Mouse (Mus musculus) stomach, postnatal 0 days (tissue): ENCODE data around the gene Gfpt2.

ENCODE experiments used
- CTCF ChIP-seq: IDR thresholded peaks from 2 replicates; pipeline ENCODE4 v1.5.1; 2016; ENCODE audit warnings: antibody characterized with exemption, low read depth, mild to moderate bottlenecking, moderate library complexity
- EP300 ChIP-seq: optimal IDR thresholded peaks from 2 replicates; pipeline ENCODE3; 2016; ENCODE audit warnings: antibody characterized with exemption

DNA sequence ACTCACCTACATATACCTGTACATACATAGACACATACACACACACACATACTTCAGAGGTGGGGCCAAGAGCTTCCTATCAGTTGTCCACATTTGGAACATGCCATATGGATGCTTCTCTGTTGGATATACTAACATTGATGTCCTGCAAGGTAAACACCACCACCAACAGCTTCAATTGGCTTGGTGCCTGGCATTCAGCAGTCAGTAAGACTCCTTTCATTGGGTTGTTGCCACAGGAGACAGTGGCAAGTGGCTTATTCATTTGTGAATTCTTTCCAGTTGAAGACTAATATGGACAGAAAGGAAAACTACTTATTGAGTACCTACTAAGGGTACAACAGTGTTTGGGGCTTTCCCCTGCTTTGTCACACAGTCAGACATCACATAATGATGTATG, 49.0 kb upstream of the Gfpt2 start:
- TF ChIP-seq CTCF (no peak), EP300 (no peak)
